Mouse (Mus musculus) liver, embryonic 14.5 days (tissue): ENCODE data around the gene Pde1a. TPM values are rescaled to one million over a fixed set of nuclear protein-coding genes. Genes with fewer than 3 reads are reported as not detected.

ENCODE experiments used
- ATAC-seq: fragments of 200-750 bp; cut with Nextera tagmentation; 2 replicates; pipeline ENCODE4 v1.8.0; 2017; ENCODE audit warnings: moderate number of reproducible peaks, mild to moderate bottlenecking, moderate library complexity; ENCODE audit not compliant: insufficient read depth
- DNase-seq, 3 experiments: peaks; one replicate each; pipeline ENCODE4 v3.0.0-alpha.2; 2012 to 2013; ENCODE audit warnings: low read depth in 3 of 3, low spot score in 3 of 3
- H3K27ac ChIP-seq: fragments of 300-500 bp; sonication (generic); 2 replicates; pipeline ENCODE4 v1.5.1; 2014; ENCODE audit warnings: moderate library complexity, mild to moderate bottlenecking, control low read depth, inconsistent platforms
- H3K27me3 ChIP-seq: fragments of 300-500 bp; sonication (generic); 2 replicates; pipeline ENCODE4 v1.6.1; 2014; ENCODE audit warnings: mild to moderate bottlenecking, low read length, moderate library complexity; ENCODE audit not compliant: control insufficient read depth, insufficient read depth
- H3K36me3 ChIP-seq: fragments of 300-500 bp; sonication (generic); replicated peaks from 2 replicates; pipeline ENCODE4 v1.6.1; 2014; ENCODE audit warnings: low read depth; ENCODE audit not compliant: control insufficient read depth, insufficient read depth
- H3K4me1 ChIP-seq, 2 experiments: fragments of 200-500 bp in 1 of 2; fragments of 300-500 bp in 1 of 2; sonication (generic) in 1 of 2; replicated peaks; 2 replicates each; pipeline ENCODE4 v1.6.1; 2012 to 2014; ENCODE audit warnings: antibody characterized with exemption in 1 of 2, inconsistent platforms in 1 of 2, low read length in 1 of 2; ENCODE audit not compliant: control insufficient read depth in 2 of 2, insufficient read depth in 2 of 2
- H3K4me2 ChIP-seq: fragments of 300-500 bp; sonication (generic); 2 replicates; pipeline ENCODE4 v1.6.1; 2014; ENCODE audit warnings: low read depth, mild to moderate bottlenecking, control low read depth, moderate library complexity
- H3K4me3 ChIP-seq, 2 experiments: fragments of 200-500 bp in 1 of 2; fragments of 300-500 bp in 1 of 2; sonication (generic) in 1 of 2; 2 replicates each; pipeline ENCODE4 v1.5.1; 2012 to 2014; ENCODE audit warnings: low read depth in 2 of 2, low read length in 2 of 2, mild to moderate bottlenecking in 2 of 2, control low read depth in 1 of 2, inconsistent platforms in 1 of 2, moderate library complexity in 1 of 2; ENCODE audit not compliant: insufficient read depth in 1 of 2
- H3K9ac ChIP-seq: fragments of 300-500 bp; sonication (generic); replicated peaks from 2 replicates; pipeline ENCODE4 v1.6.1; 2014; ENCODE audit warnings: mild to moderate bottlenecking, control low read depth, moderate library complexity
- H3K9me3 ChIP-seq: fragments of 300-500 bp; sonication (generic); 2 replicates; pipeline ENCODE4 v1.6.1; 2016; ENCODE audit warnings: low read length, mixed read lengths; ENCODE audit not compliant: control insufficient read depth
- CTCF ChIP-seq: IDR thresholded peaks from 2 replicates; pipeline ENCODE4 v1.5.1; 2016; ENCODE audit warnings: antibody characterized with exemption, low read depth, control low read depth
- EP300 ChIP-seq: IDR thresholded peaks from 2 replicates; pipeline ENCODE4 v1.6.1; 2016; ENCODE audit warnings: antibody characterized with exemption, low read depth
- WGBS: fragments of 180-500 bp; shearing (Covaris S2); extraction: QIAGEN DNeasy Blood & Tissue Kit; methylation state at CpG from one replicate; pipeline ENCODE4 v1.1.7; 2014; ENCODE audit not compliant: insufficient replicate concordance; 5-methylcytosine and 5-hydroxymethylcytosine counted together
- polyA plus RNA-seq, 2 experiments: library from polyadenylated mRNA; depleted of rRNA in 1 of 2; stranded (reverse) in 1 of 2; unstranded in 1 of 2; fragments of >200 nt; fragmentation: Nextera tagmentation in 1 of 2; extraction: Ambion mirVana in 1 of 2; gene quantifications; 2 replicates each; pipeline versions ENCODE4 v1.2.1 to v1.2.3; 2012 to 2014

The Pde1a gene
- polyA plus RNA-seq, 2 experiments, result 1.4 to 2.7 TPM

- no peak for DNase-seq
- TF ChIP-seq EP300 (no peak), CTCF (no peak)
- no peak overlapping the region for H3K27ac ChIP-seq
Measured at GRCm38 (mm10) chr2:80054042-80054441, 75.2 kb downstream of the Pde1a start.

GRCm38 (mm10) chr2:80046751-80047513 lies 82.3 kb downstream of the Pde1a start:
- ATAC-seq (no peak), DNase-seq (no peak)
- no peaks in the 10 kb centered on the region for H3K36me3 ChIP-seq
- H3K4me3 ChIP-seq, result no peak overlapping the region
- H3K4me2 ChIP-seq, result no peak overlapping the region
- H3K4me1 ChIP-seq, result no peaks in the 10 kb centered on the region
- no peaks in the 10 kb centered on the region for H3K9me3 ChIP-seq
- no peak overlapping the region for H3K27ac ChIP-seq
- H3K27me3 ChIP-seq, result no peaks in the 10 kb centered on the region
- no peak overlapping the region for H3K9ac ChIP-seq
- TF ChIP-seq EP300, result no peak
- no peak for TF ChIP-seq CTCF
- 50% methylated on average over 4 of the region's 4 CpGs for WGBS

More at GRCm38 (mm10) chr2:80054042-80054441, 75.2 kb downstream of the Pde1a start:
- WGBS, result 47% methylated on average over 3 of the region's 3 CpGs
- no peaks in the 10 kb centered on the region for H3K4me1 ChIP-seq
- H3K27me3 ChIP-seq, result no peaks in the 10 kb centered on the region
- H3K9ac ChIP-seq, result no peak overlapping the region
- H3K9me3 ChIP-seq, result no peaks in the 10 kb centered on the region
- no peak overlapping the region for H3K4me3 ChIP-seq
- H3K4me2 ChIP-seq, result no peak overlapping the region
- no peak for ATAC-seq
- no peaks in the 10 kb centered on the region for H3K36me3 ChIP-seq

GRCm38 (mm10) chr2:80038642-80039445 lies 90.4 kb downstream of the Pde1a start:
- Histone ChIP-seq H3K27me3 (no peaks in the 10 kb centered on the region), H3K4me3 (no peak overlapping the region; a peak in 1 of 4 replicates), H3K4me2 (no peak overlapping the region), H3K9ac (no peak overlapping the region), H3K36me3 (no peaks in the 10 kb centered on the region), H3K27ac (no peak overlapping the region), H3K9me3 (no peaks in the 10 kb centered on the region), H3K4me1 (no peaks in the 10 kb centered on the region)
- WGBS, result 43% methylated on average over 10 of the region's 10 CpGs
- ATAC-seq, result no peak
- TF ChIP-seq CTCF, result no peak
- TF ChIP-seq EP300, result no peak
- no peak for DNase-seq

- Histone ChIP-seq H3K27ac (no peak overlapping the region), H3K9me3 (no peaks in the 10 kb centered on the region), H3K9ac (no peak overlapping the region), H3K4me3 (peak overlapping the region in 1 of 2 experiments; percentile 26; a peak in 1 of 4 replicates), H3K36me3 (no peaks in the 10 kb centered on the region), H3K4me1 (no peaks in the 10 kb centered on the region), H3K27me3 (no peaks in the 10 kb centered on the region), H3K4me2 (no peak overlapping the region)
- 64% methylated on average over 5 of the region's 5 CpGs for WGBS
- no peak for TF ChIP-seq EP300
- TF ChIP-seq CTCF, result no peak
- ATAC-seq (no peak), DNase-seq (no peak)
Measured at GRCm38 (mm10) chr2:80037971-80038370, 91.3 kb downstream of the Pde1a start.

GRCm38 (mm10) chr2:80029051-80029450 lies 100.2 kb downstream of the Pde1a start:
- TF ChIP-seq EP300 (no peak), CTCF (no peak)
- Histone ChIP-seq H3K9me3 (no peaks in the 10 kb centered on the region), H3K27ac (no peak overlapping the region), H3K9ac (no peak overlapping the region), H3K4me3 (no peak overlapping the region), H3K36me3 (no peaks in the 10 kb centered on the region), H3K27me3 (no peaks in the 10 kb centered on the region), H3K4me2 (no peak overlapping the region), H3K4me1 (no peaks in the 10 kb centered on the region)
- DNase-seq (no peak), ATAC-seq (no peak)
- WGBS, result 58% methylated on average over 2 of the region's 2 CpGs
